Mouse (Mus musculus) bone marrow, adult 2 months (tissue): Measurements from ENCODE around the gene Fosb. TPM values are rescaled to one million over a fixed set of nuclear protein-coding genes. Genes with fewer than 3 reads are reported as not detected.

ENCODE experiments used
- H3K27ac ChIP-seq: fragments of 200-500 bp; 2 replicates; pipeline ENCODE4 v1.5.1; 2012; ENCODE audit warnings: low read depth, mild to moderate bottlenecking, control low read depth, inconsistent platforms, low read length; ENCODE audit not compliant: control insufficient read depth, poor library complexity, insufficient read depth
- H3K4me1 ChIP-seq: fragments of 200-500 bp; 2 replicates; pipeline ENCODE4 v1.6.1; 2011; ENCODE audit warnings: low read length; ENCODE audit not compliant: control insufficient read depth, insufficient read depth
- H3K4me3 ChIP-seq: fragments of 200-500 bp; replicated peaks from 2 replicates; pipeline ENCODE3; 2011; ENCODE audit warnings: mild to moderate bottlenecking, low read depth, low read length, control low read depth; ENCODE audit not compliant: control insufficient read depth
- CTCF ChIP-seq: fragments of 200-500 bp; IDR thresholded peaks from 2 replicates; pipeline ENCODE4 v1.5.1; 2011; ENCODE audit warnings: low read length, control low read depth; ENCODE audit not compliant: control insufficient read depth, insufficient read depth
- POLR2A ChIP-seq: fragments of 200-500 bp; IDR thresholded peaks from 2 replicates; pipeline ENCODE4 v1.6.1; 2011; ENCODE audit warnings: low read depth, mild to moderate bottlenecking, control low read depth, low read length, borderline replicate concordance; ENCODE audit not compliant: control insufficient read depth
- WGBS: fragments of 180-500 bp; shearing (Covaris S2); methylation state at CpG from one replicate; pipeline ENCODE4 v1.1.7; 2018; 5-methylcytosine and 5-hydroxymethylcytosine counted together
- polyA plus RNA-seq: library from polyadenylated mRNA; stranded (reverse); fragments of >200 nt; gene quantifications from 2 replicates; pipeline ENCODE4 v1.2.4, GENCODE M21; 2011; ENCODE audit warnings: low replicate concordance; ENCODE audit not compliant: missing spikeins, insufficient read depth, insufficient read length

Fosb gene
- polyA plus RNA-seq, 1 experiment, result 1.1 TPM

- peaks cover 1% of the 10 kb centered on the region for H3K4me1 ChIP-seq
- no peak for TF ChIP-seq CTCF
- TF ChIP-seq POLR2A, result peak; percentile 91
- peak within 1 kb of the TSS; percentile 95 for H3K27ac ChIP-seq
- H3K4me3 ChIP-seq, result peak within 1 kb of the TSS; percentile 71
- under 1% methylated on average over 62 of the region's 62 CpGs for WGBS
These were observed 38.3 kb downstream of the Fosb start, which contains the start of gene Vasp for GRCm38 (mm10) chr7:19271238-19272172. Gene Vasp (minus strand): TSS chr7:19271817.

GRCm38 (mm10) chr7:19270509-19271237 is 39.2 kb downstream of the Fosb start:
- WGBS, result under 1% methylated on average over 21 of the region's 21 CpGs
- peak overlapping the region; percentile 95 for H3K27ac ChIP-seq
- no peak for TF ChIP-seq POLR2A
- no peak for TF ChIP-seq CTCF
- peak overlapping the region; percentile 71 for H3K4me3 ChIP-seq
- H3K4me1 ChIP-seq, result peaks cover 7% of the 10 kb centered on the region

- TF ChIP-seq POLR2A, result peak; percentile 47; the same call in 1 of the 2 replicates
- TF ChIP-seq CTCF, result no peak
- peak overlapping the region; percentile 95 for H3K27ac ChIP-seq
- peaks cover 10% of the 10 kb centered on the region for H3K4me1 ChIP-seq
- peak overlapping the region; percentile 71 for H3K4me3 ChIP-seq
- WGBS, result 2% methylated on average over 19 of the region's 19 CpGs
These were observed 40.0 kb downstream of the Fosb start for GRCm38 (mm10) chr7:19269721-19270441.

GRCm38 (mm10) chr7:19268993-19269681 is 40.7 kb downstream of the Fosb start:
- H3K4me3 ChIP-seq, result peak overlapping the region; percentile 71
- H3K4me1 ChIP-seq, result peaks cover 10% of the 10 kb centered on the region
- no peak for TF ChIP-seq CTCF
- no peak for TF ChIP-seq POLR2A
- 10% methylated on average over 10 of the region's 10 CpGs for WGBS
- peak overlapping the region; percentile 94 for H3K27ac ChIP-seq

- 25% methylated on average over 10 of the region's 10 CpGs for WGBS
- TF ChIP-seq CTCF, result no peak
- TF ChIP-seq POLR2A, result peak; percentile 20; the same call in 1 of the 2 replicates
- Histone ChIP-seq H3K4me3 (peak overlapping the region; percentile 66), H3K27ac (peak overlapping the region; percentile 9), H3K4me1 (peaks cover 10% of the 10 kb centered on the region)
These were observed 42.8 kb downstream of the Fosb start for GRCm38 (mm10) chr7:19267051-19267450.

GRCm38 (mm10) chr7:19265928-19266822 is 43.7 kb downstream of the Fosb start:
- WGBS, result 8% methylated on average over 10 of the region's 10 CpGs
- TF ChIP-seq POLR2A (peak; percentile 38; the same call in 1 of the 2 replicates), CTCF (no peak)
- H3K4me1 ChIP-seq, result peaks cover 10% of the 10 kb centered on the region
- peak overlapping the region; percentile 66 for H3K4me3 ChIP-seq
- peak overlapping the region; percentile 74 for H3K27ac ChIP-seq
